In genomic region chr2:152727795-152728510, GRCm38 (mm10) we compare ENCODE assay signal across 7 mouse cellular contexts. TPM values are rescaled to one million over a fixed set of nuclear protein-coding genes. Genes with fewer than 3 reads are reported as not detected.
A peak's percentile ranks its signal among the peaks of the same experiment; 100 is the strongest.
DNase-seq lines count a peak whose midpoint lies in the region; ATAC-seq lines count a peak whose summit lies in the region.

No protein-coding gene starts in this region.

- no peak overlapping the region for H3K4me2 ChIP-seq in forebrain, embryonic 14.5 days (ENCODE audit: low read length)
- H3K4me2 ChIP-seq in intestine, embryonic 15.5 days (replicated peaks) = no peak overlapping the region
- no peak overlapping the region for H3K4me2 ChIP-seq in liver, embryonic 15.5 days

- ATAC-seq in forebrain, embryonic 14.5 days = no peak
- peak; percentile 19; the same call in 1 of the 2 replicates for ATAC-seq in intestine, embryonic 15.5 days
- ATAC-seq in liver, embryonic 15.5 days (ENCODE audit: insufficient read depth) = peak; percentile 44

- intact Hi-C loops in left cerebral cortex, postnatal 4 days (cut with DNase I) = no loop called here

- peak overlapping the region; percentile 44; the same call in 1 of the 2 replicates for H3K27ac ChIP-seq in forebrain, embryonic 14.5 days (ENCODE audit: low read depth, low read length)
- H3K27ac ChIP-seq in intestine, embryonic 15.5 days = peak overlapping the region; percentile 56
- H3K27ac ChIP-seq in liver, embryonic 15.5 days (replicated peaks) = peak overlapping the region; percentile 53

- WGBS in forebrain, embryonic 14.5 days = 87% methylated on average over 14 of the region's 14 CpGs
- WGBS in intestine, embryonic 15.5 days = 78% methylated on average over 14 of the region's 14 CpGs
- 78% methylated on average over 14 of the region's 14 CpGs for WGBS in liver, embryonic 15.5 days (ENCODE audit: insufficient replicate concordance)

- H3K4me1 ChIP-seq in forebrain, embryonic 14.5 days (ENCODE audit: control insufficient read depth, insufficient read depth, low read length) = peaks cover 7% of the 10 kb centered on the region; the same call in 1 of the 2 replicates
- peaks cover 61% of the 10 kb centered on the region for H3K4me1 ChIP-seq in intestine, embryonic 15.5 days (replicated peaks)
- H3K4me1 ChIP-seq in liver, embryonic 15.5 days (replicated peaks) = peaks cover 42% of the 10 kb centered on the region

- H3K27me3 ChIP-seq in forebrain, embryonic 14.5 days (replicated peaks; ENCODE audit: control insufficient read depth, insufficient read depth, low read length) = no peaks in the 10 kb centered on the region
- no peaks in the 10 kb centered on the region for H3K27me3 ChIP-seq in intestine, embryonic 15.5 days (replicated peaks)
- peaks cover 40% of the 10 kb centered on the region for H3K27me3 ChIP-seq in liver, embryonic 15.5 days

- H3K9me3 ChIP-seq in forebrain, embryonic 14.5 days (replicated peaks; ENCODE audit: control insufficient read depth, low read length) = no peaks in the 10 kb centered on the region
- no peaks in the 10 kb centered on the region for H3K9me3 ChIP-seq in intestine, embryonic 15.5 days
- no peaks in the 10 kb centered on the region for H3K9me3 ChIP-seq in liver, embryonic 15.5 days (replicated peaks)

- no peak overlapping the region for H3K4me3 ChIP-seq in forebrain, embryonic 14.5 days (ENCODE audit: low read depth, low read length)
- no peak overlapping the region for H3K4me3 ChIP-seq in intestine, embryonic 15.5 days (replicated peaks)
- no peak overlapping the region for H3K4me3 ChIP-seq in liver, embryonic 15.5 days (replicated peaks)

- DNase-seq in adipocyte (ENCODE audit: low spot score) = peak; percentile 29
- DNase-seq in forebrain, embryonic 14.5 days (ENCODE audit: low spot score) = no peak
- DNase-seq in spleen, postnatal 14 days (ENCODE audit: low spot score in 2 of 2) = no peak
- DNase-seq in left cerebral cortex, postnatal 4 days = no peak
- DNase-seq in natural killer cell, adult 2 months (ENCODE audit: low spot score in 2 of 2) = no peak

- no peaks in the 10 kb centered on the region for H3K36me3 ChIP-seq in forebrain, embryonic 14.5 days (ENCODE audit: control insufficient read depth, insufficient read depth, low read length)
- no peaks in the 10 kb centered on the region for H3K36me3 ChIP-seq in intestine, embryonic 15.5 days
- no peaks in the 10 kb centered on the region for H3K36me3 ChIP-seq in liver, embryonic 15.5 days (replicated peaks)

- no peak overlapping the region for H3K9ac ChIP-seq in forebrain, embryonic 14.5 days (ENCODE audit: low read length)
- no peak overlapping the region for H3K9ac ChIP-seq in intestine, embryonic 15.5 days
- H3K9ac ChIP-seq in liver, embryonic 15.5 days = no peak overlapping the region

RNA-seq across cellular contexts. Expression of gene Id1, which starts 8.1 kb away (rescaled TPM):
- polyA plus RNA-seq in forebrain, embryonic 14.5 days (2014; fragmentation: Nextera tagmentation; extraction: Ambion mirVana) = 29.2 and 32.8 TPM in 2 replicates
- polyA plus RNA-seq in intestine, embryonic 15.5 days (2015; fragmentation: Nextera tagmentation; extraction: Ambion mirVana) = 102 and 116 TPM in 2 replicates
- polyA plus RNA-seq in liver, embryonic 15.5 days (2015; fragmentation: Nextera tagmentation; extraction: Ambion mirVana) = 20.5 and 20.9 TPM in 2 replicates
- 10 to 100 TPM; 25.6 to 27.6 TPM for total RNA-seq in left cerebral cortex, postnatal 4 days (2021)

RNA-seq across cellular contexts. Expression of gene Cox4i2, which starts 26.0 kb away (rescaled TPM):
- 4.5 and 5.9 TPM in 2 replicates for polyA plus RNA-seq in forebrain, embryonic 14.5 days (2014; fragmentation: Nextera tagmentation; extraction: Ambion mirVana)
- 12.2 and 14.2 TPM in 2 replicates for polyA plus RNA-seq in intestine, embryonic 15.5 days (2015; fragmentation: Nextera tagmentation; extraction: Ambion mirVana)
- 1.0 and 1.1 TPM in 2 replicates for polyA plus RNA-seq in liver, embryonic 15.5 days (2015; fragmentation: Nextera tagmentation; extraction: Ambion mirVana)
- 1 to 10 TPM; 1.7 to 1.9 TPM for total RNA-seq in left cerebral cortex, postnatal 4 days (2021)

RNA-seq across cellular contexts. Expression of gene Mcts2, which starts 41.1 kb away (rescaled TPM):
- polyA plus RNA-seq in forebrain, embryonic 14.5 days (2014; fragmentation: Nextera tagmentation; extraction: Ambion mirVana) = 35.8 and 42.6 TPM in 2 replicates
- polyA plus RNA-seq in intestine, embryonic 15.5 days (2015; fragmentation: Nextera tagmentation; extraction: Ambion mirVana) = 26.3 and 26.8 TPM in 2 replicates
- 12.1 and 12.4 TPM in 2 replicates for polyA plus RNA-seq in liver, embryonic 15.5 days (2015; fragmentation: Nextera tagmentation; extraction: Ambion mirVana)
- 10 to 100 TPM; 30.4 to 32.5 TPM for total RNA-seq in left cerebral cortex, postnatal 4 days (2021)

RNA-seq across cellular contexts. Expression of gene H13, which starts 58.7 kb away (rescaled TPM):
- polyA plus RNA-seq in forebrain, embryonic 14.5 days (2014; fragmentation: Nextera tagmentation; extraction: Ambion mirVana) = 136 and 161 TPM in 2 replicates
- polyA plus RNA-seq in intestine, embryonic 15.5 days (2015; fragmentation: Nextera tagmentation; extraction: Ambion mirVana) = 115 and 120 TPM in 2 replicates
- polyA plus RNA-seq in liver, embryonic 15.5 days (2015; fragmentation: Nextera tagmentation; extraction: Ambion mirVana) = 45.2 and 49.8 TPM in 2 replicates
- total RNA-seq in left cerebral cortex, postnatal 4 days (2021) = 100 to 1,000 TPM; 149 to 160 TPM
